Mouse (Mus musculus) small intestine, adult 2 months (tissue): ENCODE measurements around the gene Secisbp2. TPM values are rescaled to one million over a fixed set of nuclear protein-coding genes. Genes with fewer than 3 reads are reported as not detected.
A peak's percentile ranks its signal among the peaks of the same experiment; 100 is the strongest.
"Not testable (repeated sequence)": the region's sequence is repeated elsewhere in the genome, so short reads cannot be mapped to it uniquely, and the experiment has no call there.

Experiments used
- H3K27ac ChIP-seq: fragments of 200-500 bp; 2 replicates; pipeline ENCODE4 v1.5.1; 2012; ENCODE audit warnings: low read depth, low read length, control low read depth, inconsistent platforms; ENCODE audit not compliant: insufficient read depth
- H3K27me3 ChIP-seq: fragments of 200-500 bp; 2 replicates; pipeline ENCODE4 v1.6.1; 2012; ENCODE audit warnings: mild to moderate bottlenecking, moderate library complexity, low read length, inconsistent platforms; ENCODE audit not compliant: control insufficient read depth, insufficient read depth
- H3K36me3 ChIP-seq: fragments of 200-500 bp; 2 replicates; pipeline ENCODE4 v1.6.1; 2012; ENCODE audit warnings: mild to moderate bottlenecking, low read length, control low read depth, inconsistent platforms; ENCODE audit not compliant: control insufficient read depth, insufficient read depth
- H3K4me1 ChIP-seq: fragments of 200-500 bp; 2 replicates; pipeline ENCODE4 v1.6.1; 2012; ENCODE audit warnings: low read length, inconsistent platforms, mixed read lengths; ENCODE audit not compliant: control insufficient read depth, insufficient read depth, insufficient read length
- H3K4me3 ChIP-seq: fragments of 200-500 bp; 2 replicates; pipeline ENCODE4 v1.5.1; 2012; ENCODE audit warnings: low read depth, mild to moderate bottlenecking, control low read depth, inconsistent platforms, low read length, moderate library complexity
- CTCF ChIP-seq: fragments of 200-500 bp; IDR thresholded peaks from 2 replicates; pipeline ENCODE4 v1.5.1; 2012; ENCODE audit warnings: low read depth, mild to moderate bottlenecking, control low read depth, inconsistent platforms, low read length, moderate library complexity, mixed read lengths; ENCODE audit not compliant: insufficient replicate concordance, insufficient read length; ENCODE audit errors: extremely low read depth
- POLR2A ChIP-seq: fragments of 200-500 bp; IDR thresholded peaks from 2 replicates; pipeline ENCODE4 v1.6.1; 2012; ENCODE audit warnings: low read depth, mild to moderate bottlenecking, control low read depth, inconsistent platforms, low read length, moderate library complexity
- WGBS: fragments of 180-500 bp; shearing (Covaris S2); methylation state at CpG from one replicate; pipeline ENCODE4 v1.1.7; 2018; 5-methylcytosine and 5-hydroxymethylcytosine counted together
- polyA plus RNA-seq: library from polyadenylated mRNA; depleted of rRNA; stranded (reverse); fragments of >200 nt; gene quantifications from 2 replicates; pipeline ENCODE4 v1.2.3, GENCODE M21; 2012

Gene Secisbp2
- polyA plus RNA-seq, 1 experiment: 15.3 TPM

DNA sequence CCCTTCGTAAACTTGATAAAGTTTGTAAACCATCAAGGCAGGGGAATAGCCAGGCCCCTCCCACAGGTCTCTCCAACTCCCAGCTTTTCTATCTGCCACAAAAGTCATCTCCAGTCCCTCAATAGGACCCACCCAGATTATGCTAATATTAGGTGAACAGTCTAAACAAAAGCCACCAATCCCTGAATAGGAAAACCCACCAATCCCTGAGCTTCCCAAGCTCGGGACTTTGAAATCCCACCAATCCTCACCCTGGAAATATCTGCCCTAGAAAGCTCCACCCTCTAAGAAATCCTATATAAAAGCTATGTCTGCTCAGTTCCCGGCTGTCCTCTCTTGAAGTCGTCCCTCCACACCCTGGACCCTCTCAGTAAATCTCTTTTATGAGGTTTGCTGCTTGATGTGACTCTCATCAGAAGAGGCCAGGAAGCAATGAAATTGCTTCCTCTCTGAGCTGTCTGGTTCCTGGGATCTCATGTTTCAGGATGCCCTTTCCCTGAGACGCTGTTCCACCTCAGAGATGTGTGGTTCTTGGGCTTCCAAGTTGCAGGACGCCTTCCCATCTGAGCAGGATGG is 23.1 kb upstream of the Secisbp2 start:
- whole genome bisulfite sequencing: 80% methylated on average over 6 of the region's 6 CpGs
- no peaks in the 10 kb centered on the region for H3K27me3 ChIP-seq
- no peaks in the 10 kb centered on the region for H3K4me1 ChIP-seq
- TF ChIP-seq POLR2A (no peak), CTCF (no peak)
- H3K4me3 ChIP-seq: no peak overlapping the region
- H3K27ac ChIP-seq: no peak overlapping the region
- no peaks in the 10 kb centered on the region for H3K36me3 ChIP-seq

DNA sequence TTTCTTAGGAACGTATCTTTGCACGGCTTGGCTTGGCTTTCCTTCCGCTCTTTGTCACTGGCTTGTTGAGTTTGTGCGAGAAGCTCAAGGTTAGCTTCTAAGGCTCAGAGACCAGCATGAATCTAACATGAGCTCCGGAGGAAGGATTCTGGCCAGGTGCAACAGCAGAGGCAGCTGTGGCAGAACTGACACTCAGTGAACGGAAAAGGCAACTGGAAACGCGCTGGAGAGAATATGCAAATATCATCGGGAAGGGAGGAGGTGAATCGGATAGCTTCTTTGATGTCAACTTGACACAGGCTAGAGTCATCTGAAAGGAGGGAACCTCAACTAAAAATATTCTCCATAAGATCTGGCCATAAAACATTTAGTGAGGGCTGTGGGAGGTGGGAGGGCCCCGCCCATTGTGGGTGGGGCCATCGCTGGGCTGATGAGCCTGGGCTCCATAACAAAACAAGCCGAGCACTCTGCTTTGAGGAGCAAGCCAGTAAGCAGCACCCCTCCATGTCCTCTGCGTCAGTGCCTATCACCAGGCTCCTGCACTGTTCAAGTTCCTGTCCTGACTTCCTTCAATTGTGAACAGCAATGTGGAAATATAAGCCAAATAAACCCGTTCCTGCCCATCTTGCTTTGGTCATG is 20.0 kb upstream of the Secisbp2 start:
- H3K4me1 ChIP-seq: no peaks in the 10 kb centered on the region
- TF ChIP-seq POLR2A: no peak
- TF ChIP-seq CTCF: no peak
- peaks cover 3% of the 10 kb centered on the region; the same call in 1 of the 2 replicates for H3K36me3 ChIP-seq
- 80% methylated on average over 15 of the region's 15 CpGs for WGBS
- no peak overlapping the region for H3K4me3 ChIP-seq
- H3K27ac ChIP-seq: no peak overlapping the region
- no peaks in the 10 kb centered on the region for H3K27me3 ChIP-seq

DNA sequence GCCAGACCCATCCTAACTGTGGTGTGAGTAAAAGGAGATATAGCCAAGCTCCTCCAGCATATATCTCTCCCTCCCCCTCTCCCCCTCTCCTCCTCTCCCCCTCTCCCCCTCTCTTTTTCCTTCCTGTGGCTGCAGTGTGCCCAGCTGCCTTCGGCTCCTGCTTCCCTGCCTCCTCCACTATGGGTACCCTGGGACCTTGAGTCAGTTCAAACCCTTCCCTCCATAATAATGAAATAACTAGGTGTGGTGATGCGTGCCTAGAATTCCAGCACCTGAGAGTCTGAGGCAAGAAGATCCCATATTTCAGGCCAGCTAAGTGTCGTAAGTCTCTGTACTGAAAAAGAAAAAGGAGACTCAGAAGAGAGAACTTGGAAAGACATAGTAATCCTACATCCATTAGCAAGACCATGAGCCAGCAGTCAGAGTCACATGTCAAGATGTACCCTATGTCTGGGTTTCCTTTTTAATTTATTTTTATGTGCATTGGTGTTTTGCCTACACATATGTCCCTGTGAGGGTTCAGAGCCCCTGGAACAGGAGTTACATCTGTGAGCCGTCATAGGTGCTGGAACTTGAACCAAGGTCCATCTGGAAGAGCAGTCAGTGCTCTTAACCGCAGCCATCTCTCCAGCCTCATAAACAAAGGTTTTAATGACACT is 18.8 kb upstream of the Secisbp2 start:
- H3K4me1 ChIP-seq: no peaks in the 10 kb centered on the region
- H3K4me3 ChIP-seq: no peak overlapping the region
- no peaks in the 10 kb centered on the region for H3K27me3 ChIP-seq
- peaks cover 3% of the 10 kb centered on the region; the same call in 1 of the 2 replicates for H3K36me3 ChIP-seq
- TF ChIP-seq CTCF: no peak
- TF ChIP-seq POLR2A: no peak
- WGBS: 87% methylated on average over 5 of the region's 5 CpGs
- H3K27ac ChIP-seq: no peak overlapping the region

GRCm38 (mm10) chr13:51635384-51635783 is 16.1 kb upstream of the Secisbp2 start:
- H3K27me3 ChIP-seq, H3K27ac ChIP-seq, H3K36me3 ChIP-seq, H3K4me1 ChIP-seq, H3K4me3 ChIP-seq: not testable (repeated sequence)
- WGBS: 29% methylated on average over 6 of the region's 9 CpGs

DNA sequence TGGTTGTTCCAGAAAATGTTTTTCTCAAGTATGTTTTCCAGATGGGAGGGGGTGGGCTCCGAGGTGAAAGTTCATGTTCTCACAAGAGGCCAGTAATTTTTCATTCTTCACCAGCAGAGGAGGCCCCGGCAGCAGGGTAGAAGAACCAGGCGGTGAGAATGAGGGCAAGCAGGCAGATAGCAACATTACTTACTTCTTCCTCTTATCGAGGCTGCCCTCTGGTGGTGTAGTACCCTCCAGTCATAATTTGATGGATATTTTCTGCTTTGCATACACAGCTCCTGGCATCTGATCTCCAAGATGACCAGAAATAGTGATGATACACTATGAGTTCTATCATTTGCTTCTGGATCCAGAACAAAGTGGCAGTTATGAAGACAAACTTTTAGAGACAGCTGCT is 12.5 kb upstream of the Secisbp2 start:
- Histone ChIP-seq H3K4me1 (no peaks in the 10 kb centered on the region), H3K27me3 (no peaks in the 10 kb centered on the region), H3K36me3 (no peaks in the 10 kb centered on the region), H3K4me3 (no peak overlapping the region), H3K27ac (no peak overlapping the region; the same call in 1 of the 2 replicates)
- WGBS: 82% methylated on average over 4 of the region's 4 CpGs
- TF ChIP-seq POLR2A: no peak
- TF ChIP-seq CTCF: no peak

- Histone ChIP-seq H3K27ac (no peak overlapping the region), H3K4me1 (no peaks in the 10 kb centered on the region), H3K36me3 (no peaks in the 10 kb centered on the region), H3K27me3 (no peaks in the 10 kb centered on the region), H3K4me3 (no peak overlapping the region)
- TF ChIP-seq POLR2A (no peak), CTCF (no peak)
- 84% methylated on average over 3 of the region's 3 CpGs for WGBS
Observed at GRCm38 (mm10) chr13:51641424-51641823, 10.1 kb upstream of the Secisbp2 start.

- H3K4me3 ChIP-seq: no peak overlapping the region
- TF ChIP-seq CTCF: no peak
- no peak for TF ChIP-seq POLR2A
- WGBS: 15% methylated on average over 11 of the region's 11 CpGs
Observed at GRCm38 (mm10) chr13:51642171-51642778, 9.2 kb upstream of the Secisbp2 start.

More at GRCm38 (mm10) chr13:51642171-51642778, 9.2 kb upstream of the Secisbp2 start:
- Histone ChIP-seq H3K4me1 (no peaks in the 10 kb centered on the region), H3K27me3 (no peaks in the 10 kb centered on the region), H3K27ac (peak overlapping the region; percentile 68), H3K36me3 (no peaks in the 10 kb centered on the region)
